Mouse (Mus musculus): ENCODE measurements around the gene Eif5a.

DNA sequence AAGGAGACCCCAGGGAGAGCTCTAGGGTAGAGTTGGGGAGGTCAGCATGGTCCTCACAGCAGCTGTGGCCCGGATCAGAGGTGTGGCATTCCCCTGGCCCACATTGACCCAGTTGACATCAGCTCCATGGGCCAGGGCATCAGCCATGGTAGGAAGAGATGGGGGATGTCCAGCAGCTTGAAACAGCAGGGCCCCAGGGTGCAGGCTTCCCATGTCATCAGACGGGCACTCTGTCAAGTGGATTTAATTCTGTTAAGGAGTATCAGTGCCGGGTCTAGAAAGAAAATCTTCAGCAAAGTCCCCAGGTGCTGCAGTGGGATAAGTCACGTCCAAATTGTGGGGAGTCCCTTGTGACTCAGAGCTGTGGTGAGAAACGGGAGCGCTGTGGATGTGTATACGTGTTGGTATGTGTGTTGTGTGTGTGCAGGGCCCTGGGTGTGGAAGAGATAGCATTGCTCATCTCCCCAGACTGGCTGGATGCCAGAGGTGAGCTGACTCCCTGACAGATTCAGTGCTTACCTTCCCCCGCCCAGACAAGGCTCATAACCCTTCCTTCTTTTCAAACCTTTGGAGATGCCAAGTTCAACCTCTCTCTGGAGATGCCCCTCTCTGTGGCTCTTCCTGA, 38.1 kb downstream of the Eif5a start:
- TF ChIP-seq CTCF (IDR thresholded peaks at IDR 0.05; ENCODE audit: control insufficient read depth, insufficient read depth, insufficient replicate concordance, low read depth, low read length) (no peak), POLR2A (IDR thresholded peaks at IDR 0.05; ENCODE audit: control insufficient read depth, low read depth, low read length) (no peak)

All from testis, adult 2 months (tissue).